Mouse (Mus musculus) MEL (cell line): ENCODE data around the gene Nav1. TPM values are rescaled to one million over a fixed set of nuclear protein-coding genes. Genes with fewer than 3 reads are reported as not detected.
A peak's percentile ranks its signal among the peaks of the same experiment; 100 is the strongest.

ENCODE experiments used
- DNase-seq: peaks from one replicate; pipeline ENCODE4 v3.0.0; 2011; ENCODE audit warnings: low read depth, low spot score
- H3K27ac ChIP-seq: 2 replicates; pipeline ENCODE4 v1.5.1; 2012; ENCODE audit warnings: low read depth, mild to moderate bottlenecking, control low read depth, low read length, moderate library complexity; ENCODE audit not compliant: control insufficient read depth
- H3K27me3 ChIP-seq, 2 experiments: fragments of 150-350 bp in 1 of 2; sonication (generic) in 1 of 2; 2 replicates each; pipeline ENCODE4 v1.6.1; 2012; ENCODE audit warnings: low read length in 2 of 2, mild to moderate bottlenecking in 2 of 2, improper control_type of control experiment in 1 of 2, moderate library complexity in 1 of 2; ENCODE audit not compliant: insufficient read depth in 2 of 2, control insufficient read depth in 1 of 2
- H3K36me3 ChIP-seq, 2 experiments: 2 replicates each; pipeline ENCODE4 v1.6.1; 2012 to 2014; ENCODE audit warnings: low read length in 2 of 2, improper control_type of control experiment in 1 of 2, inconsistent platforms in 1 of 2, mild to moderate bottlenecking in 1 of 2; ENCODE audit not compliant: insufficient read depth in 2 of 2, control insufficient read depth in 1 of 2
- H3K4me1 ChIP-seq, 2 experiments: fragments of 150-350 bp in 1 of 2; sonication (generic) in 1 of 2; 2 replicates each; pipeline ENCODE4 v1.6.1; 2012; ENCODE audit warnings: low read length in 2 of 2, improper control_type of control experiment in 1 of 2, mild to moderate bottlenecking in 1 of 2; ENCODE audit not compliant: insufficient read depth in 2 of 2, control insufficient read depth in 1 of 2
- H3K4me3 ChIP-seq, 2 experiments: fragments of 150-350 bp in 1 of 2; sonication (generic) in 1 of 2; 2 replicates each; pipeline ENCODE4 v1.5.1; 2012; ENCODE audit warnings: low read depth in 2 of 2, low read length in 2 of 2, mild to moderate bottlenecking in 2 of 2, moderate library complexity in 2 of 2, control low read depth in 1 of 2, improper control_type of control experiment in 1 of 2; ENCODE audit not compliant: control insufficient read depth in 1 of 2, insufficient read depth in 1 of 2
- H3K79me2 ChIP-seq: 2 replicates; pipeline ENCODE4 v1.6.1; 2012; ENCODE audit warnings: mild to moderate bottlenecking, low read length, moderate library complexity; ENCODE audit not compliant: control insufficient read depth, poor library complexity, insufficient read depth
- H3K9ac ChIP-seq: 2 replicates; pipeline ENCODE4 v1.6.1; 2012; ENCODE audit warnings: low read depth, mild to moderate bottlenecking, control low read depth, low read length, moderate library complexity; ENCODE audit not compliant: control insufficient read depth, poor library complexity, severe bottlenecking
- H3K9me3 ChIP-seq: fragments of 150-350 bp; sonication (generic); replicated peaks from 2 replicates; pipeline ENCODE4 v1.6.1; 2012; ENCODE audit warnings: mild to moderate bottlenecking, low read length, improper control_type of control experiment, moderate library complexity; ENCODE audit not compliant: insufficient read depth
- CHD1 ChIP-seq: IDR thresholded peaks from 2 replicates; pipeline ENCODE4 v1.6.1; 2012; ENCODE audit warnings: low read depth, mild to moderate bottlenecking, inconsistent platforms, low read length, improper control_type of control experiment
- CTCF ChIP-seq, 3 experiments: IDR thresholded peaks in 2 of 3; conservative IDR thresholded peaks in 1 of 3; 2 replicates each; pipeline ENCODE4 v1.5.1; 2011 to 2012; ENCODE audit warnings: low read length in 3 of 3, low read depth in 2 of 3, mild to moderate bottlenecking in 2 of 3, improper control_type of control experiment in 1 of 3, inconsistent platforms in 1 of 3, mixed read lengths in 1 of 3, moderate library complexity in 1 of 3; ENCODE audit not compliant: control insufficient read depth in 1 of 3, insufficient read depth in 1 of 3, poor library complexity in 1 of 3, severe bottlenecking in 1 of 3
- E2F4 ChIP-seq: IDR thresholded peaks from 2 replicates; pipeline ENCODE4 v1.6.1; 2011; ENCODE audit warnings: low read depth, low read length, improper control_type of control experiment, borderline replicate concordance
- JUND ChIP-seq: IDR thresholded peaks from 2 replicates; pipeline ENCODE4 v1.6.1; 2011; ENCODE audit warnings: low read depth, mild to moderate bottlenecking, improper control_type of control experiment, low read length
- KAT2A ChIP-seq: conservative IDR thresholded peaks from 2 replicates; pipeline ENCODE4 v1.6.1; 2012; ENCODE audit warnings: low read depth, low read length, improper control_type of control experiment, inconsistent platforms
- MYB ChIP-seq: IDR thresholded peaks from 2 replicates; pipeline ENCODE4 v1.6.1; 2011; ENCODE audit warnings: mild to moderate bottlenecking, low read depth, low read length, improper control_type of control experiment
- MYC ChIP-seq: IDR thresholded peaks from 2 replicates; pipeline ENCODE4 v1.6.1; 2011; ENCODE audit warnings: low read depth, mild to moderate bottlenecking, low read length, improper control_type of control experiment, moderate library complexity
- NRF1 ChIP-seq: IDR thresholded peaks from 2 replicates; pipeline ENCODE4 v1.6.1; 2014; ENCODE audit warnings: low read depth, mild to moderate bottlenecking, inconsistent platforms, low read length, improper control_type of control experiment, moderate library complexity; ENCODE audit not compliant: poor library complexity, insufficient read depth, severe bottlenecking
- RAD21 ChIP-seq: IDR thresholded peaks from 2 replicates; pipeline ENCODE4 v1.6.1; 2011; ENCODE audit warnings: mild to moderate bottlenecking, low read depth, low read length, improper control_type of control experiment
- RCOR1 ChIP-seq: IDR thresholded peaks from 2 replicates; pipeline ENCODE4 v1.6.1; 2012; ENCODE audit warnings: low read depth, mild to moderate bottlenecking, inconsistent platforms, low read length, improper control_type of control experiment
- SIN3A ChIP-seq: IDR thresholded peaks from 2 replicates; pipeline ENCODE4 v1.6.1; 2012; ENCODE audit warnings: low read length, improper control_type of control experiment, inconsistent platforms
- SMC3 ChIP-seq: IDR thresholded peaks from 2 replicates; pipeline ENCODE4 v1.6.1; 2011; ENCODE audit warnings: low read depth, low read length, improper control_type of control experiment
- TCF12 ChIP-seq: IDR thresholded peaks from 2 replicates; pipeline ENCODE4 v1.6.1; 2014; ENCODE audit warnings: low read depth, mild to moderate bottlenecking, inconsistent platforms, low read length, improper control_type of control experiment, moderate library complexity
- UBTF ChIP-seq: IDR thresholded peaks from 2 replicates; pipeline ENCODE4 v1.6.1; 2012; ENCODE audit warnings: low read depth, mild to moderate bottlenecking, inconsistent platforms, low read length, improper control_type of control experiment, moderate library complexity, borderline replicate concordance; ENCODE audit not compliant: insufficient read depth
- ZC3H11A ChIP-seq: IDR thresholded peaks from 2 replicates; pipeline ENCODE4 v1.6.1; 2012; ENCODE audit warnings: low read depth, mild to moderate bottlenecking, inconsistent platforms, low read length, improper control_type of control experiment
- ZKSCAN1 ChIP-seq: IDR thresholded peaks from 2 replicates; pipeline ENCODE4 v1.6.1; 2012; ENCODE audit warnings: low read depth, mild to moderate bottlenecking, inconsistent platforms, low read length, improper control_type of control experiment, moderate library complexity
- ZMIZ1 ChIP-seq: IDR thresholded peaks from 2 replicates; pipeline ENCODE4 v1.6.1; 2012; ENCODE audit warnings: low read depth, mild to moderate bottlenecking, inconsistent platforms, low read length, improper control_type of control experiment, moderate library complexity
- polyA plus RNA-seq, 2 experiments: library from polyadenylated mRNA; stranded (reverse) in 1 of 2; unstranded in 1 of 2; fragments of >175 nt in 1 of 2; fragments of >200 nt in 1 of 2; gene quantifications; 2 replicates each; pipeline versions ENCODE4 v1.2.1 to v1.2.4; 2012; ENCODE audit warnings: low replicate concordance in 2 of 2, low read depth in 1 of 2; ENCODE audit not compliant: insufficient read length in 2 of 2, insufficient read depth in 1 of 2, missing spikeins in 1 of 2
- total RNA-seq: library from RNA; depleted of rRNA; stranded (reverse); fragments of 300-350 nt; gene quantifications from 2 replicates; pipeline ENCODE4 v1.2.3, GENCODE M21; 2012

Nav1 gene
- total and polyA plus RNA-seq, 3 experiments = 0.89 to 9.6 TPM; not detected in 1

- Histone ChIP-seq H3K4me1 (peaks cover 0 to 15% of the 10 kb centered on the region in 2 experiments; a peak in 2 of 4 replicates), H3K9ac (no peak overlapping the region), H3K36me3 (peaks cover 0 to 9% of the 10 kb centered on the region in 2 experiments; a peak in 2 of 4 replicates), H3K79me2 (no peaks in the 10 kb centered on the region), H3K4me3 (no peak overlapping the region), H3K27ac (no peak overlapping the region), H3K9me3 (no peaks in the 10 kb centered on the region), H3K27me3 (no peaks in the 10 kb centered on the region)
- peak; percentile 70 for DNase-seq
- peak; percentile 41; the same call in 1 of the 2 replicates for TF ChIP-seq SIN3A
- no peak for TF ChIP-seq NRF1
These were observed 27.7 kb upstream of the Nav1 start for GRCm38 (mm10) chr1:135634791-135635190.

- Histone ChIP-seq H3K4me1 (peaks cover 0 to 15% of the 10 kb centered on the region in 2 experiments; a peak in 2 of 4 replicates), H3K27ac (no peak overlapping the region), H3K9ac (no peak overlapping the region), H3K36me3 (peaks cover 0 to 9% of the 10 kb centered on the region in 2 experiments; a peak in 2 of 4 replicates), H3K79me2 (no peaks in the 10 kb centered on the region), H3K4me3 (no peak overlapping the region), H3K9me3 (no peaks in the 10 kb centered on the region), H3K27me3 (no peaks in the 10 kb centered on the region)
- TF ChIP-seq RCOR1 (no peak), ZKSCAN1 (no peak), E2F4 (no peak), MYB (no peak), TCF12 (no peak), RAD21 (no peak), ZC3H11A (no peak), JUND (no peak), CHD1 (no peak), KAT2A (no peak), SMC3 (no peak), CTCF (IDR thresholded peaks at IDR 0.05 in 2 of 3, conservative IDR thresholded peaks at IDR 0.05 in 1 of 3; ENCODE audit: control insufficient read depth in 1 of 3, insufficient read depth in 1 of 3, low read depth in 2 of 3, low read length in 3 of 3, poor library complexity in 1 of 3, severe bottlenecking in 1 of 3) (no peak), ZMIZ1 (no peak), UBTF (no peak), MYC (no peak)
- DNase-seq = peak; percentile 24
These were observed 26.8 kb upstream of the Nav1 start for GRCm38 (mm10) chr1:135633884-135634283.
